Mouse (Mus musculus) liver, embryonic 12.5 days (tissue): ENCODE data around the gene Adarb2. TPM values are rescaled to one million over a fixed set of nuclear protein-coding genes. Genes with fewer than 3 reads are reported as not detected.

ENCODE experiments used
- ATAC-seq: fragments of 200-750 bp; cut with Nextera tagmentation; 2 replicates; pipeline ENCODE4 v1.8.0; 2017; ENCODE audit warnings: moderate number of reproducible peaks, mild to moderate bottlenecking, moderate library complexity
- H3K27ac ChIP-seq: fragments of 300-500 bp; sonication (generic); 2 replicates; pipeline ENCODE4 v1.5.1; 2016; ENCODE audit warnings: mild to moderate bottlenecking
- H3K27me3 ChIP-seq: fragments of 300-500 bp; sonication (generic); replicated peaks from 2 replicates; pipeline ENCODE4 v1.6.1; 2016; ENCODE audit warnings: mild to moderate bottlenecking, moderate library complexity
- H3K36me3 ChIP-seq: fragments of 300-500 bp; sonication (generic); 2 replicates; pipeline ENCODE4 v1.6.1; 2016; ENCODE audit warnings: mild to moderate bottlenecking, moderate library complexity
- H3K4me1 ChIP-seq: fragments of 300-500 bp; sonication (generic); 2 replicates; pipeline ENCODE4 v1.6.1; 2016
- H3K4me2 ChIP-seq: fragments of 300-500 bp; sonication (generic); 2 replicates; pipeline ENCODE4 v1.6.1; 2016; ENCODE audit warnings: mild to moderate bottlenecking, moderate library complexity
- H3K4me3 ChIP-seq: fragments of 300-500 bp; sonication (generic); 2 replicates; pipeline ENCODE4 v1.5.1; 2016; ENCODE audit warnings: mild to moderate bottlenecking, moderate library complexity
- H3K9ac ChIP-seq: fragments of 300-500 bp; sonication (generic); 2 replicates; pipeline ENCODE4 v1.6.1; 2016; ENCODE audit warnings: mild to moderate bottlenecking, moderate library complexity
- H3K9me3 ChIP-seq: fragments of 300-500 bp; sonication (generic); replicated peaks from 2 replicates; pipeline ENCODE4 v1.6.1; 2016; ENCODE audit warnings: mild to moderate bottlenecking, moderate library complexity
- WGBS: fragments of 180-500 bp; shearing (Covaris S2); methylation state at CpG from one replicate; pipeline ENCODE4 v1.1.7; 2016; ENCODE audit not compliant: insufficient replicate concordance; 5-methylcytosine and 5-hydroxymethylcytosine counted together
- polyA plus RNA-seq: library from polyadenylated mRNA; unstranded; fragments of >200 nt; fragmentation: Nextera tagmentation; extraction: Ambion mirVana; gene quantifications from 2 replicates; pipeline ENCODE4 v1.2.1, GENCODE M21; 2016

The Adarb2 gene
- polyA plus RNA-seq, 1 experiment from 2014 or later = 0.35 TPM

GRCm38 (mm10) chr13:8316347-8317141 lies 113.9 kb downstream of the Adarb2 start:
- H3K27me3 ChIP-seq = no peaks in the 10 kb centered on the region
- WGBS = 41% methylated on average over 5 of the region's 5 CpGs
- H3K9ac ChIP-seq = no peak overlapping the region
- H3K4me2 ChIP-seq = no peak overlapping the region
- no peaks in the 10 kb centered on the region for H3K9me3 ChIP-seq
- H3K4me1 ChIP-seq = no peaks in the 10 kb centered on the region
- no peak overlapping the region for H3K4me3 ChIP-seq
- no peaks in the 10 kb centered on the region for H3K36me3 ChIP-seq
- ATAC-seq = no peak
- no peak overlapping the region for H3K27ac ChIP-seq

- Histone ChIP-seq H3K4me3 (no peak overlapping the region), H3K36me3 (no peaks in the 10 kb centered on the region), H3K4me2 (no peak overlapping the region), H3K27me3 (no peaks in the 10 kb centered on the region), H3K4me1 (no peaks in the 10 kb centered on the region), H3K9ac (no peak overlapping the region), H3K27ac (no peak overlapping the region), H3K9me3 (no peaks in the 10 kb centered on the region)
- WGBS = 45% methylated on average over 7 of the region's 7 CpGs
- ATAC-seq = no peak
These were observed 131.2 kb downstream of the Adarb2 start for GRCm38 (mm10) chr13:8333589-8334455.

- 51% methylated on average over 4 of the region's 4 CpGs for WGBS
- no peak for ATAC-seq
- no peaks in the 10 kb centered on the region for H3K36me3 ChIP-seq
These were observed 131.9 kb downstream of the Adarb2 start for GRCm38 (mm10) chr13:8334580-8334979.

DNA sequence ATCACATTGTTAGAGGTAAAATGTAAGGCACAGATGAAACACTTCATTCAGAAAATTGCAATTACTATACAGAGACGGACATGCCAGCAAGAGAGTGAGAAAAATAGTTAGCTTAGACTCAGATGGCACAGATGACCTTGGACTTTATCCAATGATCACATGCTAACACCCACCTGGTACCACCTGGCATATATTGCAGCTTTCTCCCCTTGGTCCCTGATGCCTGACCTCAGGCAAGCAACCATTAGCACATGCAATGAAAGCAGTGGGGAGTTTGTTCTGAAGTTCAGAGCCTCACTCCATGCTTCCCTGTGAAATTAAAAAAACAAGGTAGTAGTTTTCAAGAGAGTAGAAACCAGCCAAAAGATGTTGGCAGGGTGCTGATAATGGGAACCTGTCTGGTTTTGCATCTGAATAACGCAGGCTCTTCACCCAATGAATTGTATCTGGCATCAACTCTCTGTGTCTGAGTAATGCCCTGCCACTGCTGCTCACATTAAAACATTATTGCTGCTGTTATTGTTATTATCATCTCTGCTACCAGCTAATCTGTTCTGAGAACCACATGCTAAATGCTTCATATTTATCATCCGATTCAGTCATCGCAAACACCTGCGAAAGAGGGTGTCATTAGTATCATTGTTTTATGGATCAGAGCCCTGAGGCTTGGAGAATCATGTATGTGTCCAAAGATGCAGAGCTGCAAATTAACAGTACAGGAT lies 138.6 kb downstream of the Adarb2 start:
- H3K9me3 ChIP-seq = no peaks in the 10 kb centered on the region
- H3K4me2 ChIP-seq = no peak overlapping the region
- H3K27me3 ChIP-seq = no peaks in the 10 kb centered on the region
- no peaks in the 10 kb centered on the region for H3K4me1 ChIP-seq
- WGBS = 73% methylated on average over 5 of the region's 5 CpGs
- H3K36me3 ChIP-seq = no peaks in the 10 kb centered on the region
- ATAC-seq = no peak
- H3K9ac ChIP-seq = no peak overlapping the region
- no peak overlapping the region for H3K27ac ChIP-seq
- H3K4me3 ChIP-seq = no peak overlapping the region

More at GRCm38 (mm10) chr13:8334580-8334979, 131.9 kb downstream of the Adarb2 start:
- Histone ChIP-seq H3K9me3 (no peaks in the 10 kb centered on the region), H3K4me1 (no peaks in the 10 kb centered on the region), H3K9ac (no peak overlapping the region), H3K4me2 (no peak overlapping the region), H3K4me3 (no peak overlapping the region), H3K27me3 (no peaks in the 10 kb centered on the region), H3K27ac (no peak overlapping the region)

DNA sequence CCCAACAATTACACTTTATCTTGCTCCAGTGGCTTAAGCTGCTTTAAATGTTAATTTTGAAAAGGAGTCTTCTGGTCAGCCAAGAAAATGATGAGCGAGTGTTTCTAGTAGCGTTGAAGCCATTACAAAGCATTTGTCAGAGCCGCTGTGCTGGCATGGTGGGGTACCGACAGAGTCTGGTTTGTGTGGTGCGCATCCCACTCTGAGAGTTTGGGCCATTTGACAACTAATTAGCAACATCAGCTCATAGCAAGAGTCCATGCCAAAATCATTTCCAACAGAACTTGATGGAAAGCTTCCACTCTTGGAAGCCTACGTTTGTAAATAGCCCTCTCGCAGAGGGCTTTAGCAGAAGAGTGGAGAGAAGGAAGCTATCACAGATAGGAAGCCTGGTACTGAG lies 144.5 kb downstream of the Adarb2 start:
- Histone ChIP-seq H3K4me2 (no peak overlapping the region), H3K36me3 (no peaks in the 10 kb centered on the region), H3K9ac (no peak overlapping the region), H3K4me3 (no peak overlapping the region), H3K27ac (no peak overlapping the region), H3K4me1 (no peaks in the 10 kb centered on the region), H3K9me3 (no peaks in the 10 kb centered on the region), H3K27me3 (no peaks in the 10 kb centered on the region)
- no peak for ATAC-seq
- WGBS = 69% methylated on average over 7 of the region's 7 CpGs

- no peaks in the 10 kb centered on the region for H3K4me1 ChIP-seq
- H3K9ac ChIP-seq = no peak overlapping the region
- no peak overlapping the region for H3K4me3 ChIP-seq
- no peak overlapping the region for H3K4me2 ChIP-seq
- H3K9me3 ChIP-seq = no peaks in the 10 kb centered on the region
- no peak overlapping the region for H3K27ac ChIP-seq
- H3K27me3 ChIP-seq = no peaks in the 10 kb centered on the region
- no peaks in the 10 kb centered on the region for H3K36me3 ChIP-seq
- ATAC-seq = no peak
These were observed 149.7 kb downstream of the Adarb2 start for GRCm38 (mm10) chr13:8352341-8352740.

DNA sequence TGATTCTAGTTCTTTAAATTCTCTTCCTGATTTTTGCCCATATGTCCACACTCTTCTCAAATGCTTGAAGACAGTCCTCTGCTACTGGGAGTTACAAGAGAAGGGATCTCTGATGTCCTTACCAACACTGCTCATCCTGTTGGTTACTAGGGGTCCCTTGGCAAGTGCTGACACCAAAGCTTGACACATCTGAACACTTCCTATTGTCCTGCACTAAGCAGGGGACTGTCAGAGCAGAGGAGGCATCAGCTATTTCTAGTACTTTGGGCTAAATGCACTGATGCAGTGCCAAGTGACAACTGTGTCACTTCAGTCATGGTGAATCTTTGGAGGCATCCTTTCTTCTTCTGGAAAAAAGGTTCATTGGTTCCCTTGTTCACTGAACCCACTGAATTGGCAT lies 150.3 kb downstream of the Adarb2 start:
- Histone ChIP-seq H3K9ac (no peak overlapping the region), H3K4me2 (no peak overlapping the region), H3K36me3 (no peaks in the 10 kb centered on the region), H3K9me3 (no peaks in the 10 kb centered on the region), H3K4me1 (no peaks in the 10 kb centered on the region), H3K27me3 (no peaks in the 10 kb centered on the region), H3K4me3 (no peak overlapping the region), H3K27ac (no peak overlapping the region)
- no peak for ATAC-seq

DNA sequence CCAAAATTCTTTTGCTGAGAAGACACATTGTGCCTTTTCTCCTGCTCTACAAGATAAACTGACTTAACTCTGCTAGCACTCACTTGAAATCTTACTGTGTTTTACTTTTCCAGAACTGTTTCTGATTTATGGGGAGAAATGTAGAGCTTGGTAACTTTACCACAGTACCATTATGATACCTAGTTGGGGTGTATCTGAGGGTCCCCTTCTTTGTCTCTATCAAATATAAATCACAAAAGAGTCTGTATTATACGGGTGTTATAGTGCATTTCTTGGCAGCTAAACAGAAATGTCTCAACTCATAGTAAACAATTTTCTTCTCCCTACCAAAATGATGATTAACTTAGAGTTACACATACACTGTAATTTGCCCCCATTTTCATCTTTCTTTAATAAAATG lies 162.9 kb downstream of the Adarb2 start:
- 63% methylated on average over 1 of the region's 1 CpGs for WGBS
- Histone ChIP-seq H3K4me3 (no peak overlapping the region), H3K4me1 (no peaks in the 10 kb centered on the region), H3K27ac (no peak overlapping the region), H3K9me3 (no peaks in the 10 kb centered on the region), H3K36me3 (no peaks in the 10 kb centered on the region), H3K9ac (no peak overlapping the region), H3K4me2 (no peak overlapping the region), H3K27me3 (no peaks in the 10 kb centered on the region)
- no peak for ATAC-seq

GRCm38 (mm10) chr13:8366087-8366486 lies 163.4 kb downstream of the Adarb2 start:
- Histone ChIP-seq H3K27me3 (no peaks in the 10 kb centered on the region), H3K4me2 (no peak overlapping the region), H3K9ac (no peak overlapping the region), H3K36me3 (no peaks in the 10 kb centered on the region), H3K4me1 (no peaks in the 10 kb centered on the region), H3K27ac (no peak overlapping the region), H3K9me3 (no peaks in the 10 kb centered on the region), H3K4me3 (no peak overlapping the region)
- WGBS = 56% methylated on average over 4 of the region's 4 CpGs
- no peak for ATAC-seq

- H3K9ac ChIP-seq = no peak overlapping the region
- WGBS = 72% methylated on average over 7 of the region's 7 CpGs
- H3K27ac ChIP-seq = no peak overlapping the region
- H3K36me3 ChIP-seq = no peaks in the 10 kb centered on the region
- no peaks in the 10 kb centered on the region for H3K9me3 ChIP-seq
- H3K4me2 ChIP-seq = no peak overlapping the region
- ATAC-seq = no peak
- H3K4me1 ChIP-seq = no peaks in the 10 kb centered on the region
- no peaks in the 10 kb centered on the region for H3K27me3 ChIP-seq
- H3K4me3 ChIP-seq = no peak overlapping the region
These were observed 167.3 kb downstream of the Adarb2 start for GRCm38 (mm10) chr13:8369868-8370387.

GRCm38 (mm10) chr13:8388541-8388940 lies 185.9 kb downstream of the Adarb2 start:
- H3K4me2 ChIP-seq = no peak overlapping the region

More at GRCm38 (mm10) chr13:8388541-8388940, 185.9 kb downstream of the Adarb2 start:
- H3K27me3 ChIP-seq = no peaks in the 10 kb centered on the region
- WGBS = 38% methylated on average over 1 of the region's 1 CpGs
- H3K9me3 ChIP-seq = no peaks in the 10 kb centered on the region
- ATAC-seq = no peak
- no peak overlapping the region for H3K27ac ChIP-seq
- H3K4me3 ChIP-seq = no peak overlapping the region
- no peaks in the 10 kb centered on the region for H3K36me3 ChIP-seq
- H3K9ac ChIP-seq = no peak overlapping the region
- H3K4me1 ChIP-seq = no peaks in the 10 kb centered on the region
